Mouse (Mus musculus): ENCODE data around the gene Txnip.

- TF ChIP-seq CTCF (IDR thresholded peaks at IDR 0.05; ENCODE audit: low read depth, low read length) (no peak), TAL1 (conservative IDR thresholded peaks at IDR 0.05; ENCODE audit: low read depth, low read length) (no peak), GATA1 (IDR thresholded peaks at IDR 0.05; ENCODE audit: borderline replicate concordance, low read length) (no peak)
Observed at GRCm38 (mm10) chr3:96603311-96603710, 45.6 kb downstream of the Txnip start.
